Mouse (Mus musculus) midbrain, postnatal 0 days (tissue): Measurements from ENCODE around the gene Pi16. TPM values are rescaled to one million over a fixed set of nuclear protein-coding genes. Genes with fewer than 3 reads are reported as not detected.
"Not testable (repeated sequence)": the region's sequence is repeated elsewhere in the genome, so short reads cannot be mapped to it uniquely, and the experiment has no call there.

Experiments
- ATAC-seq: fragments of 200-750 bp; cut with Nextera tagmentation; 2 replicates; pipeline ENCODE4 v1.8.0; 2017; ENCODE audit warnings: moderate number of reproducible peaks, mild to moderate bottlenecking, moderate TSS enrichment, moderate library complexity; ENCODE audit not compliant: low FRiP score
- DNase-seq: peaks from one replicate; pipeline ENCODE4 v3.0.0-alpha.2; 2015; ENCODE audit warnings: low spot score
- H3K27ac ChIP-seq: fragments of 300-500 bp; sonication (generic); 2 replicates; pipeline ENCODE4 v1.5.1; 2014; ENCODE audit warnings: low read depth, mild to moderate bottlenecking, low read length, mixed read lengths
- H3K27me3 ChIP-seq: fragments of 300-500 bp; sonication (generic); 2 replicates; pipeline ENCODE4 v1.6.1; 2014; ENCODE audit warnings: low read length, control low read depth, mixed read lengths; ENCODE audit not compliant: insufficient read depth
- H3K36me3 ChIP-seq: fragments of 300-500 bp; sonication (generic); 2 replicates; pipeline ENCODE4 v1.6.1; 2014; ENCODE audit warnings: low read length, control low read depth, mixed read lengths; ENCODE audit not compliant: insufficient read depth
- H3K4me1 ChIP-seq: fragments of 300-500 bp; sonication (generic); 2 replicates; pipeline ENCODE4 v1.6.1; 2014; ENCODE audit warnings: mild to moderate bottlenecking, control low read depth, antibody characterized with exemption, low read length, mixed read lengths; ENCODE audit not compliant: insufficient read depth
- H3K4me2 ChIP-seq: fragments of 300-500 bp; sonication (generic); 2 replicates; pipeline ENCODE4 v1.6.1; 2014; ENCODE audit warnings: low read depth, mild to moderate bottlenecking, low read length, mixed read lengths; ENCODE audit not compliant: poor library complexity, severe bottlenecking
- H3K4me3 ChIP-seq: fragments of 300-500 bp; sonication (generic); 2 replicates; pipeline ENCODE4 v1.5.1; 2014; ENCODE audit warnings: low read depth, mild to moderate bottlenecking, low read length, moderate library complexity
- H3K9ac ChIP-seq: fragments of 300-500 bp; sonication (generic); replicated peaks from 2 replicates; pipeline ENCODE4 v1.6.1; 2014; ENCODE audit warnings: mild to moderate bottlenecking, low read length, moderate library complexity, mixed read lengths; ENCODE audit not compliant: poor library complexity, severe bottlenecking
- H3K9me3 ChIP-seq: fragments of 300-500 bp; sonication (generic); 2 replicates; pipeline ENCODE4 v1.6.1; 2016; ENCODE audit warnings: low read length, control low read depth
- CTCF ChIP-seq: IDR thresholded peaks from 2 replicates; pipeline ENCODE4 v1.5.1; 2016; ENCODE audit warnings: antibody characterized with exemption, mild to moderate bottlenecking
- WGBS: fragments of 180-500 bp; shearing (Covaris S2); extraction: QIAGEN DNeasy Blood & Tissue Kit; methylation state at CpG from one replicate; pipeline ENCODE4 v1.1.7; 2014; 5-methylcytosine and 5-hydroxymethylcytosine counted together
- polyA plus RNA-seq: library from polyadenylated mRNA; unstranded; fragments of >200 nt; fragmentation: Nextera tagmentation; extraction: Ambion mirVana; gene quantifications from 2 replicates; pipeline ENCODE4 v1.2.1, GENCODE M21; 2015
- total RNA-seq: library from RNA; depleted of rRNA; stranded (reverse); fragments of >200 nt; gene quantifications from 2 replicates; pipeline ENCODE4 v1.2.3, GENCODE M21; 2014; rRNA removed

The Pi16 gene
- total RNA-seq (4.3 and 4.6 TPM in 2 replicates), polyA plus RNA-seq (3.3 and 4.0 TPM in 2 replicates)

GRCm38 (mm10) chr17:29317380-29317779 lies at the start of gene Pi16:
Gene Pi16, plus strand, starts transcription at chr17:29317680.
- not testable (repeated sequence) for H3K4me2 ChIP-seq, H3K27ac ChIP-seq, H3K36me3 ChIP-seq, ATAC-seq, H3K4me1 ChIP-seq, DNase-seq, H3K4me3 ChIP-seq, H3K9me3 ChIP-seq, H3K27me3 ChIP-seq, H3K9ac ChIP-seq
- 82% methylated on average over 2 of the region's 3 CpGs for WGBS

GRCm38 (mm10) chr17:29267931-29268681 lies 49.4 kb upstream of the Pi16 start:
- TF ChIP-seq CTCF: no peak
- H3K36me3 ChIP-seq: no peaks in the 10 kb centered on the region
- no peak overlapping the region; the same call in 1 of the 2 replicates for H3K9ac ChIP-seq
- 57% methylated on average over 6 of the region's 6 CpGs for whole genome bisulfite sequencing
- H3K4me2 ChIP-seq: peak overlapping the region; percentile 69
- H3K9me3 ChIP-seq: no peaks in the 10 kb centered on the region
- no peaks in the 10 kb centered on the region for H3K27me3 ChIP-seq
- ATAC-seq (peak; percentile 24; the same call in 1 of the 2 replicates), DNase-seq (no peak)
- H3K4me3 ChIP-seq: peak overlapping the region; percentile 93
- H3K27ac ChIP-seq: 0 out of 2 replicates have a peak overlapping the region, but pooled peaks have one; percentile 38
- peaks cover 9% of the 10 kb centered on the region; the same call in 1 of the 2 replicates for H3K4me1 ChIP-seq

GRCm38 (mm10) chr17:29268682-29269348 lies 48.7 kb upstream of the Pi16 start, which contains the start of gene BC004004:
Gene BC004004, plus strand, starts transcription at chr17:29268788.
- no peaks in the 10 kb centered on the region for H3K36me3 ChIP-seq
- ATAC-seq: peak; percentile 90

GRCm38 (mm10) chr17:29269349-29269706 lies 48.2 kb upstream of the Pi16 start:
- no peaks in the 10 kb centered on the region for H3K27me3 ChIP-seq
- no peaks in the 10 kb centered on the region for H3K36me3 ChIP-seq
- H3K9ac ChIP-seq: peak overlapping the region; percentile 91
- TF ChIP-seq CTCF: no peak
- H3K9me3 ChIP-seq: no peaks in the 10 kb centered on the region
- DNase-seq (no peak), ATAC-seq (no peak)
- H3K4me1 ChIP-seq: peaks cover 9% of the 10 kb centered on the region; the same call in 1 of the 2 replicates
- H3K4me2 ChIP-seq: peak overlapping the region; percentile 69
- WGBS: 19% methylated on average over 10 of the region's 10 CpGs
- H3K27ac ChIP-seq: peak overlapping the region; percentile 81
- peak overlapping the region; percentile 93 for H3K4me3 ChIP-seq

More at GRCm38 (mm10) chr17:29268682-29269348, 48.7 kb upstream of the Pi16 start, which contains the start of gene BC004004:
- H3K4me1 ChIP-seq: peaks cover 9% of the 10 kb centered on the region; the same call in 1 of the 2 replicates
- peak within 1 kb of the TSS; percentile 69 for H3K4me2 ChIP-seq
- H3K27me3 ChIP-seq: no peaks in the 10 kb centered on the region
- WGBS: under 1% methylated on average over 57 of the region's 63 CpGs
- DNase-seq: peak; percentile 97
- H3K9me3 ChIP-seq: no peaks in the 10 kb centered on the region
- H3K9ac ChIP-seq: peak within 1 kb of the TSS; percentile 91
- H3K4me3 ChIP-seq: peak within 1 kb of the TSS; percentile 93
- H3K27ac ChIP-seq: peak within 1 kb of the TSS; percentile 81
- TF ChIP-seq CTCF: peak; percentile 83

- H3K4me3 ChIP-seq: no peak overlapping the region
- H3K4me2 ChIP-seq: peak overlapping the region; percentile 69; the same call in 1 of the 2 replicates
Measured at GRCm38 (mm10) chr17:29270148-29270698, 47.3 kb upstream of the Pi16 start.

More at GRCm38 (mm10) chr17:29270148-29270698, 47.3 kb upstream of the Pi16 start:
- H3K9me3 ChIP-seq: no peaks in the 10 kb centered on the region
- H3K27me3 ChIP-seq: no peaks in the 10 kb centered on the region
- no peaks in the 10 kb centered on the region for H3K36me3 ChIP-seq
- no peak for DNase-seq
- no peak for TF ChIP-seq CTCF
- WGBS: 93% methylated on average over 9 of the region's 9 CpGs
- H3K4me1 ChIP-seq: peaks cover 9% of the 10 kb centered on the region; the same call in 1 of the 2 replicates
- no peak overlapping the region for H3K9ac ChIP-seq
- H3K27ac ChIP-seq: no peak overlapping the region
- no peak for ATAC-seq
